Mouse (Mus musculus) kidney, postnatal 4 days (tissue): ENCODE data around the gene Pex3.
"Not testable (repeated sequence)": the region's sequence is repeated elsewhere in the genome, so short reads cannot be mapped to it uniquely, and the experiment has no call there.

Experiments used
- DNase-seq, 2 experiments: peaks; one replicate each; pipeline ENCODE4 v3.0.0; 2021; ENCODE audit warnings: mixed read lengths in 2 of 2

Pex3 gene

GRCm38 (mm10) chr10:13534751-13535150 lies 18.2 kb downstream of the Pex3 start:
- DNase-seq = no peak

- DNase-seq = no peak
Measured at GRCm38 (mm10) chr10:13528155-13528554, 24.8 kb downstream of the Pex3 start.

- no peak for DNase-seq
Measured at GRCm38 (mm10) chr10:13521857-13522256, 31.1 kb downstream of the Pex3 start.

- DNase-seq = no peak
Measured at GRCm38 (mm10) chr10:13502371-13502770, 50.6 kb downstream of the Pex3 start.

GRCm38 (mm10) chr10:13501533-13501932 lies 51.4 kb downstream of the Pex3 start:
- not testable (repeated sequence) for DNase-seq

GRCm38 (mm10) chr10:13500938-13501496 lies 51.9 kb downstream of the Pex3 start:
- peak; percentile 88 to 93 for DNase-seq

GRCm38 (mm10) chr10:13500473-13500872 lies 52.5 kb downstream of the Pex3 start:
- peak in 1 of 2 experiments; percentile 16 for DNase-seq

- DNase-seq = no peak
Measured at GRCm38 (mm10) chr10:13499331-13499730, 53.6 kb downstream of the Pex3 start, which contains the start of gene Fuca2. Gene Fuca2 (plus strand): TSS chr10:13499540.

GRCm38 (mm10) chr10:13496315-13496714 lies 56.6 kb downstream of the Pex3 start:
- DNase-seq = no peak

- no peak for DNase-seq
Measured at GRCm38 (mm10) chr10:13493978-13494686, 58.8 kb downstream of the Pex3 start.

- no peak for DNase-seq
Measured at GRCm38 (mm10) chr10:13489671-13490070, 63.3 kb downstream of the Pex3 start.

- no peak for DNase-seq
Measured at GRCm38 (mm10) chr10:13485958-13486357, 67.0 kb downstream of the Pex3 start.

GRCm38 (mm10) chr10:13479341-13479740 lies 73.6 kb downstream of the Pex3 start:
- DNase-seq = no peak

- DNase-seq = peak; percentile 20 to 22
Measured at GRCm38 (mm10) chr10:13475121-13475520, 77.8 kb downstream of the Pex3 start.

- DNase-seq = peak in 1 of 2 experiments; percentile 35
Measured at GRCm38 (mm10) chr10:13474568-13474955, 78.4 kb downstream of the Pex3 start.
